Mouse (Mus musculus): ENCODE data around the gene Kcnk2.

Kcnk2 gene

GRCm38 (mm10) chr1:189227479-189227878, 174.6 kb downstream of the Kcnk2 start:
- in situ Hi-C loops (cut with MboI; ENCODE audit: unreplicated experiment in 2 of 2): no loop called here

DNA sequence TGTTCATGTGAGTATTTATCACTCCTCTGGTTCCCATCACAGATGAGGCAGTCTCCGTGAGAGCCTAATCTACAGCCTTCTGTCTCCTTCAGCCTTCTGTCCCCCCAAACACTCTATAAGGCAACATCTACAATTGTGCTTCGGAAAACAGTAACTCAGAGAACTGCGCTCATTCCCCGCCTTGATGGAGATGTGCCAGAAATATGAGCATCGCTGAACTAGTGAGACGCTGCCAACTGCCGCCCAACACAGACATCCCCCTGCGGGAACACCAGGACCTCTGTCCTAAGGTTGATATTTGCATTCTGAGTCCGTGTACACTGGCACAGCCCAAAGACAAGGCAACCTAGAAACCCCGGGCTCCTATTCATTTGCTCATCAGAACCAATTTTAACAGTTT, 183.0 kb downstream of the Kcnk2 start:
- in situ Hi-C loops (cut with MboI; ENCODE audit: unreplicated experiment in 2 of 2): no loop called here

- in situ Hi-C loops (cut with MboI; ENCODE audit: unreplicated experiment in 2 of 2): no loop called here
Observed at GRCm38 (mm10) chr1:189217751-189218564, 184.1 kb downstream of the Kcnk2 start.

- in situ Hi-C loops (cut with MboI; ENCODE audit: unreplicated experiment in 2 of 2): no loop called here
Observed at GRCm38 (mm10) chr1:189215131-189215530, 186.9 kb downstream of the Kcnk2 start.

GRCm38 (mm10) chr1:189214477-189214876, 187.6 kb downstream of the Kcnk2 start:
- in situ Hi-C loops (cut with MboI; ENCODE audit: unreplicated experiment in 2 of 2): no loop called here

GRCm38 (mm10) chr1:189209715-189210108, 192.4 kb downstream of the Kcnk2 start:
- in situ Hi-C loops (cut with MboI; ENCODE audit: unreplicated experiment in 2 of 2): no loop called here

DNA sequence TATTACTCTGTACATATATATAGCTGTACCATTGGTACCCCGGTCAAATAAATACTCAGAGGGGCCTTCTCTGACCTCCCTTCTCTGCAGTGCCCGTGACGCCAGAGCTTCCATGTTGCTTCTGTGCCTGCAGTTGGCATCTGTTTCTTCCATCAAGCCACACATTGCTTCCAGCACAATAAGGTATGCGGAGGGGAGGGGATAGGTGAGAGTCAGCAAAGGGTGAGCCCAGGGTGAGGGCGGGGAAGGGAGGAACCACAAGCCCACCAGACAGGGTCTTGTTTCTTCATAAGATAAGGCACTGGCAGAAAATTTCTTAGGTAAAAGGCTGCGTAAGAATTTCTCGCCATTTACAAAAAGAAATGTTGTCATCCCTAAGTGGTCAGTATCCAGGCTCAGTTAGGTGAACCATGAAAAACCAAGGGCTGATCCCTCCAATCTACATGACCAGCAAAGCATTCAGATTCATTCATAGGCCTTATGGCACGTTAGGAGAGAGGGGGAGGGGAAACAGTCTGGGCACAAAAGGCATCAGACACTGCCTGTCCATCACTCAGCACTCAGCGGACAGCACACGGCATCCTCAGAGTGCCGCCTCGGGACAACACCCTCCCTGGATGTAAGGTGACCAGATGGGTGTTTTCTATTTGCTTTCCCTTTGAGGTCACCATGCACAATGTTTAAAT, 192.9 kb downstream of the Kcnk2 start:
- in situ Hi-C loops (cut with MboI; ENCODE audit: unreplicated experiment in 2 of 2): no loop called here

GRCm38 (mm10) chr1:189208605-189209004, 193.5 kb downstream of the Kcnk2 start:
- in situ Hi-C loops (cut with MboI; ENCODE audit: unreplicated experiment in 2 of 2): no loop called here

- in situ Hi-C loops (cut with MboI; ENCODE audit: unreplicated experiment in 2 of 2): no loop called here
Observed at GRCm38 (mm10) chr1:189195758-189196157, 206.3 kb downstream of the Kcnk2 start.

DNA sequence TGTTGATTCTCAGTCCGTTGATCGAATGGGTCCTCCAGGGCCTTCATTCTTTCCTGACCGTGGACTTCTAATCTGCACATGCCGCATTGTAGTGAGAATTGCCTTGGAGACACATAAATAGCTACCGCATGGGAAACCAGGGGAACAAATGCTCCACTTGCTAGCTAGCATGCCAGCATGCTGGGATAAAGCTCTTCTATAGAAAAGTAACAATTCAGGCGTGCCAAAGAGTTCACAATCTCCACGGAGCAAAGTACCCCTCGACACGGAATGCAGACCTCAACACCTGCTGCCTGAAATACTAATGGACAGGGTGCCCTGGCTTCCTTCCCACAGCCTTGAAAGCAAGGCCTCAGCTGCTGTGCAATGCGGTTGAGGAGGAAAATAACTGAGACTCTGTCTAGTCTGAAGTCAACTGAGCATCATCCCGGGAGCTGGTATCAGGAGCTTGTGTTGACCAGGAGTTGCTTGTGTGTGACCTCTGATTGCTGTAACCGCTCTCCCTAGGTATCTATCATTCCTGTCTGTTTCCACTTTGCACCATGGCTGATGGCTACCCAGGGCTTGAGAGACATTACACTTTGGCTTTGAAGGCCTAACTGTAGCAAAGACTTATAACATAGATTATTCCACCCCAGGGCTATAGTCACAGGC, 214.2 kb downstream of the Kcnk2 start:
- in situ Hi-C loops (cut with MboI; ENCODE audit: unreplicated experiment in 2 of 2): no loop called here

DNA sequence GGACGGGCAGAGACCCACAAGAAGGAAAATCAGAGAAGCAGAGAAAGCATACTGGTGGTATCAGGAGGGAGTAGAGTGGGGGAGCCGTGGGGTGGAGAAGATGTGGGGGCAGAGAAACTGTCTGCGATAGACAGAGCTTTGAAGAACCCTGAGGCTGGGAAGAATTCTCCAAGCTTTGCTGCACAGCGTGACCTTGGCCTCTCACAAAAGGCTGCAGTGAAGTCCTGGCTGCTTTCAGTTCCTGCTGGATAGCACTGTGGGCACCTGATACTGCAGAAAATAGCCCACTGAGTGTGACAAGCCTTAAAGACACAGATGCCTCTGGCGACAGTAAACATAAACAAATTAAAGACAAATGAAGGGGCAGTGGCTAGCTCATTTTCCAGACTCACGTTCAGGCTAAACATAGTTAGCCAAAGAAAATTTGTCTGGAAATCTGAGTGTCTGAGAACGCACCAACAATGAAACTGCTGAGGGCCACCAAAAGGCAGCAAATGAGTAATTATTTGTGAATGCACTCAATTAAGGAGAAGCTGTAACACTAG, 216.8 kb downstream of the Kcnk2 start:
- in situ Hi-C loops (cut with MboI; ENCODE audit: unreplicated experiment in 2 of 2): no loop called here

DNA sequence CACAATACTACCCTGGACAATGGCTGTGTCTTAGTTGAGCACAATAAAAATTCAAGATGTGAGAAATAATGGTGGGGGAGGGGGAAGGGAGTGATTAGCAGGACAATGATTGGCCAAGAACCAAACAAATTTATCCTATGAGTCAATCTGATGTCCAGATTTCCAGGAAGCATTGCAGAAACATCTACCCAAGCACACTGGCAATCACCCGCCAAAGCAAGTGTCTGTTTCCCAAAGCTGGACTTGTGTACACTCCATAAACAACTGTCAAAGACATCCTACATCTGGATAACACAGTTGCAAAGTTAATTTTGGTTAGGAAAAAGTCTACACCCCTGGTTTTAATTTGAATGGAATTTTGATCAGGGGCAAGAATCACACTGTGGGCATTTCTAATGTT, 224.3 kb downstream of the Kcnk2 start:
- in situ Hi-C loops (cut with MboI; ENCODE audit: unreplicated experiment in 2 of 2): no loop called here

DNA sequence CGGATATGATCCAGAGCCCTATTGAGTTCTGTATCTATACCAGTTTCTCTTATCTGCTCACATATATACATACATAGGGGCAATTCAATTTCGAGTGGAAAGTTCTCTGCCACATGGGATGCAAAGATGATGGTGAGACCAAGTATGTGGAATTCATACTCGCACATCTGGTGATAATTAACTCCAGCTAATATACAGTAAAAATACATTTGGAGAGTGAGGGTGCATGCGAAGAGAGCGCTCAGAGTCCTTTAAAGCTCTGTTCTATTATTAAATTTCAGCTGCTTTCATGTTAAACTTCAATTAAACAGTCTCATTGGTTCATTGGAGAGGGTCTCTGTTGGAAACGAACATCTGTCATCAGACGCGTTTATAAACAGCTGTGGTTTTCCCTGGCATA, 228.6 kb downstream of the Kcnk2 start:
- in situ Hi-C loops (cut with MboI; ENCODE audit: unreplicated experiment in 2 of 2): no loop called here

- in situ Hi-C loops (cut with MboI; ENCODE audit: unreplicated experiment in 2 of 2): no loop called here
Observed at GRCm38 (mm10) chr1:189171138-189171537, 230.9 kb downstream of the Kcnk2 start.

DNA sequence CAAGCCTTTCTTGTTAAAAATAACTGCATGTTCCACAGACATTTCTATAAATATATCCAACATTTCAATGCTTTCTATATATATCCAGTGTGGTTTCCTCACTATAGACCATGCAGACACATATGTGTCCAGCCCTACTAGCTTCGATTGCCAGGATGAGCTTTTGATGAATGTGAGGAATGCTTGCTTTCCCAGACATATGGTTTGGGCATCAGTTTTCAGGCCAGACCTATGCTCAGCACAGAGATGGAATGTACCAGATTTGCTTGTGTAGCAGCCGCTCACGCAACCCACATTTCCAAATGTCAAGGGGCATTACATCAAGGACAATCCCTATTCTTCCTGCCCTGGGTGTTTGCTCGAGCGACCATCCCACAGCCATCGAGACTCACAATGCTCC, 236.3 kb downstream of the Kcnk2 start:
- in situ Hi-C loops (cut with MboI; ENCODE audit: unreplicated experiment in 2 of 2): no loop called here

DNA sequence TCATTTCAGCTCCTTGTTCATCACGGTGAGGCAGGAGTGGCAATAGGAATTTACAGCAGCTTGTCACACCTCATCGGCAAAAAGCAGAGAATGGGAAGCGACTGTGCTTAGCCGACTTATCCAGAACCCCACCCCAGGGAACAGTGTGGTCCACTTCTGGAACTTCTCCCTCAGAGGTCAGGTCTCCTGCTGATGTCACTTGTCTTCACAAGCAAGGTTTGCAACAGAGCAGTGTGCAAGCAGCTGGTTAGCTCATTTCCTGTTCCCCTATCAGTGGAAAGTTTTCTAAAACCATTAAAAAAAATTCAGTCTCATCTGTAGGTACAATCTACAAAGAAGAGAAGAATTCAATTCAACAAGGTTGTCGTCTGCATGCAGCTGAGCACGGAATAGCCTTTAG, 236.9 kb downstream of the Kcnk2 start:
- in situ Hi-C loops (cut with MboI; ENCODE audit: unreplicated experiment in 2 of 2): no loop called here

DNA sequence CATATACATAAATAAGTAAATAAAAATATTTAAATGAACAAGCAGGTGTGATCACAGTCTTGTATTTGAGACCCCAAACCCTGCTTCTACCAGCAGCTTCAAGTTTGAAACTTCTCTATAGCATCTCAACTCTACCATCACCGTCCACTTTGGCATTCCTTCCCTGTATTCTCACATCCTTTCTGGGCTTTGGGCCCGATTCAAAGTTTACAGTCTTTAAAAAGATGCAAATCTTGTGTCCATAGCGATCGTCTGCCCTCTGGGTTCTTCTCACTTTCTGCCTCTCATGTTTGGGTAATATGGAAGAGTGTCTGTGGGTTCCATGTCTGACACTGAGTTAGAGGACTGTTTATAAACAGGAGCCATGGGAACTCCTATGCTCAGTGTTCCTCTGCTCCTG, 237.4 kb downstream of the Kcnk2 start:
- in situ Hi-C loops (cut with MboI; ENCODE audit: unreplicated experiment in 2 of 2): no loop called here

- in situ Hi-C loops (cut with MboI; ENCODE audit: unreplicated experiment in 2 of 2): no loop called here
Observed at GRCm38 (mm10) chr1:189164241-189164640, 237.8 kb downstream of the Kcnk2 start.
